Mouse (Mus musculus) thymus, adult 18-20 months (tissue): ENCODE results near the gene Ankrd40.

Experiments
- DNase-seq, 2 experiments: peaks; one replicate each; pipeline ENCODE4 v3.0.0; 2022; ENCODE audit warnings: mixed read lengths in 2 of 2

The Ankrd40 gene

DNA sequence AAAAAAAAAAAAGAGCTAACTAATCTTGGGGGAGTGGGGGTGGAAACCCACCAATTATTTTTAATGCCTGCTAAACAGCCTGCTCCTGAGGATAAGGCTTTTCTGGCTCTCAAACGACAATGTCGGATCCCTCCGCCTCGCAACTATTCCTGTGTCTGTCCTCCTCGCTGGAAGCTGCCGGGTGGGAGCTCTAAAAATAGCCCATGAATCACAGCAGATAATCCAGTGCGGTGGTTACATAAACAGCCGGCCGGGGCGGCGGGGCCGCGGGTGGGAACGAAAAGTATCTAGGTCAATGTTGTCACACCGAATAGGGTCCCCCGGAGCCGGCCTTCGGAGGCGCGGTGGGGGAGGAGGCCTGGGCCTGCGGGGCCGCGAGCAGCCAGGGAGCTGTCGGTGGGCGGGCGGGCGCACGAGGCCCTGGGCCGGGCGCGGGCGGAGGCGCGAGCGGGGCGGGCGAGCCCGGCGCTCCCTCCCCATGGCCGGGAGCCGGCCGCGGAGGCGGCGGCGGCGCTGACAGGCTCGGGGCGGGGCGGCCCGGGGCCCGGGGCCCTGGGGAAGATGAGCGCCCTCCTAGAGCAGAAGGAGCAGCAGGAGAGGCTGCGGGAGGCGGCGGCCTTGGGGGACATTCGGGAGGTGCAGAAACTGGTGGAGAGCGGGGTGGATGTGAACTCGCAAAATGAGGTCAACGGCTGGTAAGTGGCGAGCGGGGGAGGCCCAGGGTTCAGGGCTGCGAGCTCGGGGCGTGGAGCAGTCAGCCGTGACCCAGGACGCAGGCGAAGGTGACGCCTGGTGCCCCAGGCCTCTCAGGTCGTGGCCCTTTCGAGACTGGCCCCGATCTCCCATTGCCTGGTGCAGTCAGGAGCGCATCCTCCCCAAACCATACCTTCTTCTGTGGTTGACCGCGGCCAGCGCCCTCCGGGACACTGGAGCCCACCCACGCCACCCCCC lies at the start of gene Ankrd40:
Gene Ankrd40, plus strand, starts transcription at position 309 of the 951 bp plus-strand sequence.
- peak; percentile 70 to 72 for DNase-seq

DNA sequence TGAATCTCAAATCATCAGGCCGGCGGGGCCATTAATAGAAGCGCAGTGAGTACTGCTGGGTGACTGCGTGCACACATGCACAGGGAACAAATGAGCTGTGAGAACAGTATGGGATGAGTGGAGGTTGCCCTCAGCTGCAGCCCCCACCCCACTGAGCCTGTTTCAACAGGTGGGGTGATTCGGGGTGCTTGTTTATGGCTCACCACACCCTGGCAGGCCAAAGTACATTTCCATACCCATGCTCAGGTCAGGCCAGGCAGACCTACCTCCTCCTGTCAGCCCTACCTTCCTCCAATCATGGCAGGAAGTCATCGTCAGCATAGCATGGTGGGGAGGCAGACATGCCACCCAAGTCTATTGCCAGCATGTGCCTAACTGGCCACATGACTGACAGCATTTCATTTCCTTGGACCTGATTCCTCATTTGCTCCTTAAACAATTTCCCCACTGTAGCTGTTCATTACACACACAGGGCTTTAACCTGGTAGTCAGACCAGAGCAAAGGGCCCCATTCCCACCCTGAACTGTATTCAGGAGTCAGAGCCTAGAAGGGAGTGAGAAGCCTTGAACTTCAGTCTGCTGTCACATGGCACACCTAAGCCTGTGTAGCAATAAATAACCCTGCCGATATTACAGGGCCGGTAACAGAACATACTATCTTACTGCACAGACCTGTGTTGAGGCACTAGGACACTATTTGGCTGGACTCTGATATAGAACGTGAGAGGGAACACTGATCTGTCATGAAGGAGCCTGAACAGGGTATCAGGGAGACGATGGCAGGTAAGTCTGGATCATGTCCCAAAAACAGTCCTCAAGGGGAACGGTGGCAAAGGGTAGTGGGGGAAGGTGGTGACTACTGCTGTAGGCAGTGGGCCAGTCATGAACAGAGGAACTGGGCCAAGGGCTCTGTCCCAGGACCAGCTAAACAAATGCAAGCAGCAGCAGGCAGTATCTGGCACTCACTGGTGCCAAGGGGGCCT lies 46.3 kb upstream of the Ankrd40 start, which contains the start of gene Gm21885:
Gene Gm21885, plus strand, starts transcription at position 675 of the 983 bp plus-strand sequence.
- no peak for DNase-seq

DNA sequence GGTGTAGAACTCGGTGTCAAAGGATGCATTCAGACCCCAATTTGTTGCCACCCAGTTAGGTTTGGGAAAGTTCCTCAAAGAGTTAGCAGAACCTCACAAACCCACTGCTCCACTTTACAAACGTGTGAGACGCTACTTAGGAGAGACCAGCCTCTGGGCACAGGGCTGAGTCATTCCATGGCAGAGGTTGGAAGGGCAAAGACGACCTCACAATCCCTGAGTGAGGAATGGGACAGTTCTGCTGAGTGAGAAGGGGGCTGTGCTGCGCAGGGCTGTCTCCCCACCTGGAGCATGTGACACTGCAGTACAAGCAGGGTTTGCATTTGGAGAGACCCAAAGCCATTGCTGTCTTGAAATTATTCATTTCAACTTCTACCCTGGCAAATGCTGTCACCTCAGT lies 45.5 kb upstream of the Ankrd40 start:
- no peak for DNase-seq

DNA sequence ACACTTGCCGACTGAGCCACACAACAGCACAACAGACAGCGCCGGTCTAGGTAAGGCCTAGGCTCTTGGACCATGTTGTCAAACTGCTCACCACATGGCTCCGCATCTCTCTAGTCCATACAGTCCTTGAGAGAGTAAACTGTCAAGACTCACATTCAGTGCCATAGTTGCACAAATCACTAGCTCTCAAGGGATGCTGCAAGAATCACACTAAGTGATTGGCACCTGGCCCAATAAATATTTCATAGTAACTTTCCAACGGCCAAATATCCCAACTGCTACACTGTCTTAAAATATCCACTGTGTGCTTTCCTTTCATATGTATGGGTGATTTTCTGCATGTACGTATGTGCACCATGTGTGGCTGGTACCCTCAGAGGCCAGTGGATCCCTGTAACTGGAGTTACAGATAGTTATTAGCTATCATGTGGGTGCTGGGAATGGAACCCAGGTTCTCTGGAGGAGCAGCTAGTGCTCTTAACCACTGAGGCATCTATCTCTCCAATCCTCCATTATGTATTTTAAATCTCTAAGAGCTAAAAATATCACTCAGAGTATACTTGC lies 44.2 kb upstream of the Ankrd40 start:
- no peak for DNase-seq

DNA sequence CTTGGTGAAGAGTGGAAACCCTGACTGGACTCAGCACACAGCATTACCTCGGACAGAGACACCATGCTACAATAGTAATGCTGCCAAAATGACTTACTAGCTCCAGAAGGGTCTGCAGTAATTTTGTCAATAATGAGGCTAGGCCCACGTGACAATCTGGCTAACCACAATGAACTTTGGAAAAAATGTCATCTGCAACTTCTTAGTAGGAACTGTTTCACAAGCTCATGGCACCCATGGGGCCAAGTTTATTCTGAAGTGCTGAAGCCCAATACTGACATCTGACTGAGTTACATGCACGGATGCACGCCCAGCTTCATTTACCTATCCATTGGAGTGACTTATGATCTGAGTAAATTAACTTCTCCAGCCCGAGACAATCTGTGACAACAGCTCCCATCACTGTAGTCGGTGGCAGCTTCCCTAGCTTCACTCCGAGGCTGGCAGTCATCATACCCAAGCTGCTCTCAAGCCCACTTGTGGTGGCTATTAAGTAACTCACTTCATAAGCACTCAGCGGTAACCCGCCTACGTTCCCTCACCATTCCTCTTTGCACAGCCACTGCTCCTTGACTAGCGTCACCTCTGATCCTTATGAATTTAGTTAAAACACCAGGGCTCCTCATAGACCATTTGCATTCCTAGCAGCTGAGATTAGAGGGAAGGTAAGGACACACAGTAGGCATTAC lies 41.8 kb upstream of the Ankrd40 start:
- DNase-seq, result no peak

GRCm38 (mm10) chr11:94287105-94287504 lies 40.7 kb upstream of the Ankrd40 start:
- no peak for DNase-seq

GRCm38 (mm10) chr11:94290062-94290740 lies 37.6 kb upstream of the Ankrd40 start:
- DNase-seq, result no peak

DNA sequence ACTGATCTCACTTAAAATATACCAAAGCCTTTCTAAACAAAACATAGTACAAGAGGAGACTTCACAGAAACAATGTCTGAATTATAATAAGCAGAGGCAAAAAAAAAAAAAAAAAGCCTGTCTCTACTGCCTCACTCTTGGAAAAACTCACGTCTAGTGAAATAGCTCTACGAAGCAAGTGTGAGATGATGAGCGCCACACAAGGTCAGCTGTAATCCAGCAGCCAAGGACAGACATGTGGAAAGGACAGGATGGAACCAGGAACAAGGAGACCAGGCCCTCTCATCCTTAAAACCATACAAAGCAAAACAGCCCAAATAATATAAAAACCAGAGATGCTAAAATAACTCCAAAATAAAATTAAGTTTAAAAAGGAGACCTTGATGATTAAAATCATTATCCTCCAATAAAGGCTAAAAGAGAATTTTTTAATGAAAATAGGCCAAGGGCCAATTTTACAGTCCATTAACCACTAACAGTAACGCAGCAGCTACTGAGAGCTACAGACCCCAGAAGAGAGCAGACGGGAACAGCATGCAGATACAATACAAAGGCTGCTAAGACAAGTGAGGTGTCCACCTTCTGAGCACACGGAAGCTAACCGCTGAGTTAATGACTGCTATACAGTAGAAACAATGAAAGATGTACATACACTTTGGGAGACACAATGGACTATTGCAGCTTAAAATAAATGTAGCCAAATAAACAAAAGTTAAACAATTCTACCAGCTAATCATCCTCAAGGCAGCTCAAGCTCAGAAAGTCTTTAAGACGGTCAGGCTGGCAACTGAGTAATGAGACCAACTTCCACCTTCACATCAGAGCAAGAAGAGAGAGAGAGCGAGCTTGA lies 32.6 kb upstream of the Ankrd40 start:
- no peak for DNase-seq

DNA sequence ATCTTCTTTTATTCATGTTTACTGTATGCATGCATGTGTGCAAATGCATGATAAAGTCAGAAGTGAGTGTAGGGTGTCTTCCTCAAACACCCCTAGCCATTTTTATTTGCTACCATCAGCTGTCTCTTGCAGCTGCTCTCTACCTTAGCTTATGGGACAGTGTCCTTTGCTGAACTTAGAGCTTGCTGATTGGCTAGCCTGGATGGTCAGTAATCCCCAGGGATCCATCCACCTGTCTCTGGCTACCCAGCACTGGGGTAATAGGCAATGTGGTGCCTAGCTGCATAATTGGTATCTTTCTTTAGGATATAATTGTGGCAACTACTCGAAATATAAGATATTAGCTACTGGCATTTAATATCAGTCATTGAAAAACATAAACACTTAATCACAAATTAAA lies 15.1 kb upstream of the Ankrd40 start:
- DNase-seq, result no peak

- DNase-seq, result no peak
These were observed 13.6 kb upstream of the Ankrd40 start for GRCm38 (mm10) chr11:94314098-94314652.

DNA sequence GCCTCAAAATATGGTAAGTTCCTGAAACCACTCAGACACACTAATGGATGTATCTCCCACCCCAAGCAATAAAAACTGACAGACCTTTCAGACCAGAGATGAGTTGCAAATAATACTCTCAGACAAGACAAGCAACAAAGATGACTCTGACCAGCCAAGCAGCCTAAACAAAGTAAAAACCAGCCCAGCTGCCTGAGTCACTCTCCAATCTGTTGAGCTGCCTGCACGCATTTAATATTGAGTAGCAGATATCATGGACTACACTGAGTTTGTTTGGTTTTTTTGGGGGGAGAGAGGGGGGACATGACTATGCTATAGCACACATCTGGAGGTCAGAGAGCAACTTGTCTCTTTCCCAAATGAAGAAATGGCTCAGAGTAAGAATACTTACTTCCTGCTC lies 12.5 kb upstream of the Ankrd40 start:
- DNase-seq, result no peak

- DNase-seq, result no peak
These were observed 11.3 kb upstream of the Ankrd40 start for GRCm38 (mm10) chr11:94316528-94316927.

DNA sequence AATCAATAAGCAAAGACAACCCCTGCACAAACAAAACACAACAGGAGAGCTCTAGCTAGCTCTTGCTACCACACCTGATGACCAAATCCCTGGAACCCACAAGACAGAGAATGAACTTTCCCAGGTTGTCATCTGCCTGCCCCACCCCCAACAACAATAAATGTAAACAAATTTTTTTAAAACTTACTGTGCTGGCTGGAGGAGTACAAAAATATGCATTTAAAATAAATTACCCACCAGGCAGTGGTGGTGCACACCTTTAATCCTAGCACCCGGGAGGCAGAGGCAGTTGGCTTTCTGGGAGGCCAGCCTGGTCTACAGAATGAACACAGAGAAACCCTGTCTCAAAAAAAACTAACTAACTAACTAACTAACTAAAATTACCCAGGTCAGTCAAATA lies 10.8 kb upstream of the Ankrd40 start:
- DNase-seq, result no peak

DNA sequence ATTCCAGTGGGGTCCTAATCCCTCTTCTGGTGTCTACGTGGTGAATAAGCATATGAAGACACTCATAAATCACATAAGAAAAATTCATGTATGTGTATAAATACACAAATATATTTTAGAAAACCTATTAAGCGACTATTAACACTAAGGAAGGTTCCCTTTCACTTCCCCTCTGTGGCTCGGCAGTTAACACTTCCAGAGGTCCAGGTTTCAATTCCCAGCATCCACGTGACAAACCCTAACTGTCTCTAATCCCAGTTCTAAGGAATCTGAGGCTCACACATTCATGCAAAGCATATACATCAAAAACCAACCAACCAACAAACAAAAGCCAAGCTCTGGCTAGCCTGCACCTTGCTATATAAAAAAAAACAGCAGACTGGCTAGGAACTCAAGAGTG lies 10.3 kb upstream of the Ankrd40 start:
- no peak for DNase-seq

- DNase-seq, result no peak
These were observed 9.7 kb upstream of the Ankrd40 start for GRCm38 (mm10) chr11:94318056-94318455.

GRCm38 (mm10) chr11:94320969-94321930 lies 6.6 kb upstream of the Ankrd40 start:
- DNase-seq, result no peak

DNA sequence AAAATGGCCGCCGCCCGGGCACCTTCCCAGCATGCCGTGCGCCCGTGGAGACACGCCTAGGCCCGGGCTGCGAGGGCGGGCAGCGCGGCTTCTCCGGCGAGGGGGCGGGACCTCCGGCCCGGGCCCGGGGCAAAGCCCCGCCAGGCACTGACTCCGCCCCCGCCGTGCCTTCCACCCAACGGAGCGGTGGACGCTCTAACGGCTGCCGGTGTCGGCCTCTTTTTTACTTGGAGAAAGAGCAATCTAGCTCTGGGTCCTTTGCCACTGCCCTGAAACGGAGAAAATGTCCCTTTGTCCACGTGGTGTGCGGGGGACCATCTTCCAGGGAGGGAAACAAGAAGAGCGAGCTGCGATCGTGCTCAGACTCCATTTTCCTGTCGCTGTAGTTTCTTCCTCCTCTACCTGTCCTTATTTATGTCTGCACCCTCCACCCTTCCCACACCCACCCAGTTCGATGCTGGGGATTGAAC lies 5.8 kb upstream of the Ankrd40 start, which contains the start of gene Luc7l3:
Gene Luc7l3, minus strand, starts transcription at position 58 of the 470 bp plus-strand sequence.
- DNase-seq, result peak; percentile 89 to 90

DNA sequence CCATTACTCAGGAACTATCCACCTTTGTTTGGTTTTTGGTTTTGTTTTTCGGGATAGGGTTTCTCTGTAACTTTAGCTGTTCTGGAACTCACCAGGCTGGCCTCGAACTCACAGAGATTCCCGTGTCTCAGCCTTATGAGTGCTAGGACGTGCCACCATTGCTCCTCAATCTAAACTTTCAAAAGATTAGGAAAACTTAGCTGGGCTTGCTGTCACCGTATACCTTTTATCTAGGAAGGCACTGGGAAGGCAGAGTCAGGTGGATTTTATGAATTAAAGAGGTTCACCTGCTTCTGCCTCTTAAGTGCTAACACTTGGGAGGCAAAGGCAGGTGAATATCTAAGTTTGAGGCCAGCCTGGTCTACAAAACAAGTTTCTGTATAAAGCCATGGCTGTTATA lies 5.2 kb upstream of the Ankrd40 start:
- DNase-seq, result no peak
